Mouse (Mus musculus) hindbrain, embryonic 16.5 days (tissue): ENCODE results near the gene Tceal7. TPM values are rescaled to one million over a fixed set of nuclear protein-coding genes. Genes with fewer than 3 reads are reported as not detected.
"Not testable (repeated sequence)": the region's sequence is repeated elsewhere in the genome, so short reads cannot be mapped to it uniquely, and the experiment has no call there.

Source experiments
- ATAC-seq: fragments of 200-750 bp; cut with Nextera tagmentation; 2 replicates; pipeline ENCODE4 v1.8.0; 2017; ENCODE audit warnings: moderate TSS enrichment, moderate library complexity
- H3K27ac ChIP-seq: fragments of 300-500 bp; sonication (generic); 2 replicates; pipeline ENCODE4 v1.5.1; 2014; ENCODE audit warnings: low read depth, mild to moderate bottlenecking, control low read depth, low read length, moderate library complexity
- H3K27me3 ChIP-seq: fragments of 300-500 bp; sonication (generic); replicated peaks from 2 replicates; pipeline ENCODE4 v1.6.1; 2014; ENCODE audit warnings: low read length; ENCODE audit not compliant: control insufficient read depth, insufficient read depth
- H3K36me3 ChIP-seq: fragments of 300-500 bp; sonication (generic); 2 replicates; pipeline ENCODE4 v1.6.1; 2014; ENCODE audit warnings: mild to moderate bottlenecking, low read length, moderate library complexity, mixed read lengths; ENCODE audit not compliant: control insufficient read depth, insufficient read depth
- H3K4me1 ChIP-seq: fragments of 300-500 bp; sonication (generic); 2 replicates; pipeline ENCODE4 v1.6.1; 2014; ENCODE audit warnings: low read depth, low read length; ENCODE audit not compliant: control insufficient read depth, insufficient read depth
- H3K4me2 ChIP-seq: fragments of 300-500 bp; sonication (generic); 2 replicates; pipeline ENCODE4 v1.6.1; 2014; ENCODE audit warnings: mild to moderate bottlenecking, low read length, control low read depth, moderate library complexity
- H3K4me3 ChIP-seq: fragments of 300-500 bp; sonication (generic); 2 replicates; pipeline ENCODE4 v1.5.1; 2014; ENCODE audit warnings: mild to moderate bottlenecking, low read length, control low read depth, moderate library complexity
- H3K9ac ChIP-seq: fragments of 300-500 bp; sonication (generic); 2 replicates; pipeline ENCODE4 v1.6.1; 2014; ENCODE audit warnings: low read depth, mild to moderate bottlenecking, control low read depth, low read length, moderate library complexity
- H3K9me3 ChIP-seq: fragments of 300-500 bp; sonication (generic); 2 replicates; pipeline ENCODE4 v1.6.1; 2014; ENCODE audit warnings: mild to moderate bottlenecking, low read length, moderate library complexity; ENCODE audit not compliant: control insufficient read depth
- WGBS: fragments of 180-500 bp; shearing (Covaris S2); extraction: QIAGEN DNeasy Blood & Tissue Kit; methylation state at CpG from one replicate; pipeline ENCODE4 v1.1.7; 2014; 5-methylcytosine and 5-hydroxymethylcytosine counted together
- microRNA-seq: library from miRNA; unstranded; fragments of <30 nt; microRNA quantifications from one replicate; pipeline ENCODE4, GENCODE M21; 2017
- polyA plus RNA-seq: library from polyadenylated mRNA; unstranded; fragments of >200 nt; fragmentation: Nextera tagmentation; extraction: Ambion mirVana; gene quantifications from 2 replicates; pipeline ENCODE4 v1.2.1, GENCODE M21; 2015

Tceal7 gene
- polyA plus RNA-seq, 1 experiment from 2014 or later = 2.9 TPM

DNA sequence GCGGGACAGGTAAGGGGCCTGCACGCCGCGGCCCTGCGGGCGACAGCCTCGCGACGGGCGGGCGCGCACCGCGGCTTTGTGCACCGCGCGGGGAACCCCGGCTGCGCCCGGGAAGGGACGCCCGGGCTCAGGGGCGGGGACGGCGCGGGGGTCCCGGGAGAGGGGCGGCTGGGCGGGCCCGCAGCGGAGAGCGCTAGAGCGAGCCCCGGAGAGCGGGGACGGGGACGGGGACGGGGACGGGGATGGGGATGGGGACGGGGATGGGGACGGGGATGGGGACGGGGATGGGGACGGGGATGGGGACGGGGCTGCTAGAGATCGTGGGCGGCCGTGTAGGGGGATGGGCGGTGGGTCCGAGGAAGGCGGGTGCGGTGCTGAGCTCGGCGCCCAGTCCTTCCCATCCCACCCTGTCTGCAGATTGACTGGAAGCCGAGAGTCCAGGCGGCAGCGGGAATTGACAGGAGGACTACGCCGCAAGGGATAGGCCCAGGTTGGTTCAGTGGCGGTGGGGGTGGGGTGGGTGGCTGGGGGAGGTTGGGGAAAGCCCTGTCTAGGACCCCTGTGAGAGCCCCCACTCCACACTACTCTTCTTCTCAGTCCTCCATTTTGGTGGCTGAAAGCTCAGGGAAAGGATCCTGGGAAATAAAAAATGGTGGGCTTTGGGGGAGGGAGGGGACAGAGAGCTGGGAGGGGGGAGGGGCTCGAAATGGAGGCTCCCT, 56.0 kb downstream of the Tceal7 start:
- not testable (repeated sequence) for H3K27me3 ChIP-seq, H3K36me3 ChIP-seq, H3K4me1 ChIP-seq, H3K9me3 ChIP-seq
- peak; percentile 78 for ATAC-seq
- Histone ChIP-seq H3K4me3 (peak overlapping the region; percentile 46), H3K9ac (peak overlapping the region; percentile 65), H3K4me2 (peak overlapping the region; percentile 59), H3K27ac (peak overlapping the region; percentile 59)
- WGBS = 10% methylated on average over 12 of the region's 60 CpGs

DNA sequence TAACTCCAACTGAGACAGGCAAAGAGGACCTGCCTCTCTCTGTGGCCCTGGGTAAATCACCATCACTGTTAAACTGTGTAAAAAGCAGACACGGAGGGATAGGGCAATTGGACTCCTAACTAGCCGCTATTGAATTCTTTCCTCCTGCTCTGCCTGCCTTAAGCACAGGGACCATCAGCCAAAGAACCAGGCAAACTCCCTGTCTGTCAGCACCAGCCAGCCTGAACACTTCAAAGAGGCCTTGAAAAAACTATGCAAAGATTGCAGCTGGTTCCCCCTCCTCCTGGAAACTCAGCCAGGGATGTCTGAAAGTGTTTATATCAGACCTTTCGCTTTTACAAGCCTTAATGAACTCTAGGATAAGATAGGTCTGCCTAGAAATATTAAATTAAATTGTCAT, 60.0 kb downstream of the Tceal7 start:
- 23% methylated on average over 3 of the region's 3 CpGs for WGBS
- Histone ChIP-seq H3K9ac (no peak overlapping the region; the same call in 1 of the 2 replicates), H3K27ac (no peak overlapping the region), H3K4me1 (no peaks in the 10 kb centered on the region; the same call in 1 of the 2 replicates), H3K9me3 (no peaks in the 10 kb centered on the region), H3K36me3 (no peaks in the 10 kb centered on the region), H3K4me2 (no peak overlapping the region), H3K27me3 (no peaks in the 10 kb centered on the region), H3K4me3 (no peak overlapping the region)
- no peak for ATAC-seq

DNA sequence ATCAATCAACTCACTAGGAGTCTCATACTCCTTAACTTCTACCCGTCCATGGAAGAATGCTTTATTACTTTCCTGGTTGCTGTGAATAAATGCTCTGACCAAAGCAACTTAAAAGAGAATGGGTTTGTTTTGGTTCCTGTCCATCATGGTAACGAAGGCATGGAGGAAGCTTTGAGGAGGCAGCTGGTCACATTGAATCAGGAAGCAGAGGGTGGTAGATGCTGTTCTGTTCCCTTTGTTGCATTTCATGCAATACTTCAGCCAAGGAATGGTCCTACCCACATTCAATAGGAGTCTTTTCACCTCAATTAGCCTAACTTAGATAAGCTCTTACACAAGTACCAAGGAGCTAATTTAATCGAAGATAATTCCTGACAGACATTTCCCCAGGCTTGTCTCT, 60.8 kb downstream of the Tceal7 start:
- H3K36me3 ChIP-seq = no peaks in the 10 kb centered on the region

More for the DNA sequence above, 60.8 kb downstream of the Tceal7 start:
- no peak overlapping the region for H3K27ac ChIP-seq
- H3K27me3 ChIP-seq = no peaks in the 10 kb centered on the region
- no peaks in the 10 kb centered on the region; the same call in 1 of the 2 replicates for H3K4me1 ChIP-seq
- H3K4me3 ChIP-seq = no peak overlapping the region
- no peaks in the 10 kb centered on the region for H3K9me3 ChIP-seq
- 31% methylated on average over 3 of the region's 3 CpGs for WGBS
- no peak for ATAC-seq
- no peak overlapping the region for H3K9ac ChIP-seq
- H3K4me2 ChIP-seq = no peak overlapping the region

Small RNA genes within 50 kb of the gene (microRNA-seq; reads per million reads assigned to microRNA genes)
- not detected for gene Mir6383

Other genes with a start within 250 kb of the Tceal7 start
- gene Arxes2, start 221.0 kb upstream of the Tceal7 start, polyA plus RNA-seq = 271 and 305 TPM in 2 replicates
- gene Arxes1, start 181.4 kb upstream of the Tceal7 start, polyA plus RNA-seq = 148 and 179 TPM in 2 replicates
- 784 and 846 TPM in 2 replicates for gene Bex2, start 146.5 kb upstream of the Tceal7 start, polyA plus RNA-seq
- not detected in 2 replicates for gene Nxf3, start 129.5 kb upstream of the Tceal7 start, polyA plus RNA-seq
- 137 and 140 TPM in 2 replicates for gene Bex4, start 75.8 kb upstream of the Tceal7 start, polyA plus RNA-seq
- gene Tceal8, start 42.4 kb upstream of the Tceal7 start, polyA plus RNA-seq = 121 and 134 TPM in 2 replicates
- gene Tceal5, start 10.9 kb upstream of the Tceal7 start, polyA plus RNA-seq = 37.8 and 39.5 TPM in 2 replicates
- gene Bex1, start 734 bp downstream of the Tceal7 start, polyA plus RNA-seq = 273 and 301 TPM in 2 replicates
- 226 and 232 TPM in 2 replicates for gene Tceal9, start 30.3 kb downstream of the Tceal7 start, polyA plus RNA-seq
- gene Bex3, start 55.5 kb downstream of the Tceal7 start, polyA plus RNA-seq = 710 and 810 TPM in 2 replicates